Mouse (Mus musculus) limb, embryonic 12.5 days (tissue): ENCODE results near the gene Il18rap. TPM values are rescaled to one million over a fixed set of nuclear protein-coding genes. Genes with fewer than 3 reads are reported as not detected.
"Not testable (repeated sequence)": the region's sequence is repeated elsewhere in the genome, so short reads cannot be mapped to it uniquely, and the experiment has no call there.

Experiments
- ATAC-seq: fragments of 200-750 bp; cut with Nextera tagmentation; 2 replicates; pipeline ENCODE4 v1.8.0; 2017; ENCODE audit warnings: low read depth, moderate TSS enrichment; ENCODE audit not compliant: insufficient number of reproducible peaks, insufficient read depth, low FRiP score, low TSS enrichment
- H3K27ac ChIP-seq: fragments of 300-500 bp; sonication (generic); 2 replicates; pipeline ENCODE4 v1.5.1; 2016; ENCODE audit warnings: mild to moderate bottlenecking, moderate library complexity
- H3K27me3 ChIP-seq: fragments of 300-500 bp; sonication (generic); 2 replicates; pipeline ENCODE4 v1.6.1; 2016; ENCODE audit warnings: mild to moderate bottlenecking, moderate library complexity
- H3K36me3 ChIP-seq: fragments of 300-500 bp; sonication (generic); 2 replicates; pipeline ENCODE4 v1.6.1; 2016; ENCODE audit warnings: mild to moderate bottlenecking, moderate library complexity
- H3K4me1 ChIP-seq: fragments of 300-500 bp; sonication (generic); replicated peaks from 2 replicates; pipeline ENCODE4 v1.6.1; 2016
- H3K4me2 ChIP-seq: fragments of 300-500 bp; sonication (generic); 2 replicates; pipeline ENCODE4 v1.6.1; 2016; ENCODE audit warnings: mild to moderate bottlenecking, moderate library complexity
- H3K4me3 ChIP-seq: fragments of 300-500 bp; sonication (generic); replicated peaks from 2 replicates; pipeline ENCODE4 v1.5.1; 2016; ENCODE audit warnings: mild to moderate bottlenecking
- H3K9ac ChIP-seq: fragments of 300-500 bp; sonication (generic); replicated peaks from 2 replicates; pipeline ENCODE4 v1.6.1; 2016; ENCODE audit warnings: mild to moderate bottlenecking, moderate library complexity
- H3K9me3 ChIP-seq: fragments of 300-500 bp; sonication (generic); 2 replicates; pipeline ENCODE4 v1.6.1; 2016; ENCODE audit warnings: mild to moderate bottlenecking, moderate library complexity
- WGBS: fragments of 180-500 bp; shearing (Covaris S2); methylation state at CpG from one replicate; pipeline ENCODE4 v1.1.7; 2016; 5-methylcytosine and 5-hydroxymethylcytosine counted together
- polyA plus RNA-seq: library from polyadenylated mRNA; unstranded; fragments of >200 nt; fragmentation: Nextera tagmentation; extraction: Ambion mirVana; gene quantifications from 2 replicates; pipeline ENCODE4 v1.2.1, GENCODE M21; 2016

The Il18rap gene
- polyA plus RNA-seq, 1 experiment from 2014 or later: 0.16 TPM

DNA sequence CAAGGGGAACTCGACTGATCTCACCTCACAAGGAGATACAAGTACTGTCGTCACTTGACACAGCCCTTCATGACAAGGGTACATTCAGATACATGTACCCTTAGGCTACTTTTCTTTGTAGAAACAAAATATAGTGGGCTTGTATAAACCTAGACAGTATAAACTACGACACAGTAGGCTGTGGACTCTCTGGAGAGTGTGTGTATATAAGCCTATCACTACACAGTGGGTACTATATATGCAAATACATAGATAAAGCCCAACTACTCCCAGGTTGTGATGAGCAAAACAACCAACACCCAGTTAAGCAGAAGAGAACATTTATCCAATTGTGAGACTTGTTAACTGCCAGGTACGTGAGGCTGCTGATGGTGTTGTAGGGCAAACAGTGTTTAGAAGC lies 31.5 kb downstream of the Il18rap start:
- no peak overlapping the region for H3K9ac ChIP-seq
- H3K27ac ChIP-seq: no peak overlapping the region
- ATAC-seq: no peak
- H3K4me3 ChIP-seq: no peak overlapping the region
- 84% methylated on average over 4 of the region's 4 CpGs for WGBS
- no peaks in the 10 kb centered on the region for H3K36me3 ChIP-seq
- H3K27me3 ChIP-seq: no peaks in the 10 kb centered on the region
- H3K4me2 ChIP-seq: no peak overlapping the region
- H3K4me1 ChIP-seq: no peaks in the 10 kb centered on the region
- H3K9me3 ChIP-seq: no peaks in the 10 kb centered on the region

DNA sequence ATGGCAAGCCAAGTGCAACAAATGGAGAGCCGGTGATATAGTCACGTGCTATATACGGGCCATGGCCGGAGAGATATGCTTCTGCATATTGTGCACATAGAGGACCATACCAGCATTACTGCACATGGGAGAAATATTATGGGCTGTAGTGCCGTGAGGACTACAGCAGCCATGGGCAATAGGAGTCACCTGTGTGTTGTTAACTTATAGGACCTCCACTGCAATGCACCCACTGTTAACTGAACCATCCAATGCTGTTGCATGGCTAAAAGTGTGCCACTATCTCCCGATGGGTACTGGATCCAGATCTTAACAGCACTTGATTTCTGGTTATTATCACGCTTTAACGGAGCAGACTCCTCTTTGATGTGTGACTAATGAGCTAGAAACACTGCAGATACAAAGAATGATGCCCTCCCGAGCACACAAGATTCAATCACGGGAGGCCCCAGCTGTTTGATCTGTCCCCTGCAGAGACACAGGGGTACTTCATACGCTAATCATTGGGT lies 32.0 kb downstream of the Il18rap start:
- WGBS: 75% methylated on average over 11 of the region's 11 CpGs
- ATAC-seq: no peak

GRCm38 (mm10) chr1:40547762-40548161 lies 32.6 kb downstream of the Il18rap start:
- no peak overlapping the region for H3K4me2 ChIP-seq
- no peaks in the 10 kb centered on the region for H3K27me3 ChIP-seq
- H3K27ac ChIP-seq: no peak overlapping the region
- ATAC-seq: no peak
- H3K9ac ChIP-seq: no peak overlapping the region
- no peaks in the 10 kb centered on the region for H3K4me1 ChIP-seq
- H3K9me3 ChIP-seq: no peaks in the 10 kb centered on the region
- H3K4me3 ChIP-seq: no peak overlapping the region
- H3K36me3 ChIP-seq: no peaks in the 10 kb centered on the region
- 74% methylated on average over 10 of the region's 10 CpGs for WGBS

More for the DNA sequence above, 32.0 kb downstream of the Il18rap start:
- Histone ChIP-seq H3K36me3 (no peaks in the 10 kb centered on the region), H3K4me2 (no peak overlapping the region), H3K9me3 (no peaks in the 10 kb centered on the region), H3K4me3 (no peak overlapping the region), H3K9ac (no peak overlapping the region), H3K27ac (no peak overlapping the region), H3K27me3 (no peaks in the 10 kb centered on the region), H3K4me1 (no peaks in the 10 kb centered on the region)

DNA sequence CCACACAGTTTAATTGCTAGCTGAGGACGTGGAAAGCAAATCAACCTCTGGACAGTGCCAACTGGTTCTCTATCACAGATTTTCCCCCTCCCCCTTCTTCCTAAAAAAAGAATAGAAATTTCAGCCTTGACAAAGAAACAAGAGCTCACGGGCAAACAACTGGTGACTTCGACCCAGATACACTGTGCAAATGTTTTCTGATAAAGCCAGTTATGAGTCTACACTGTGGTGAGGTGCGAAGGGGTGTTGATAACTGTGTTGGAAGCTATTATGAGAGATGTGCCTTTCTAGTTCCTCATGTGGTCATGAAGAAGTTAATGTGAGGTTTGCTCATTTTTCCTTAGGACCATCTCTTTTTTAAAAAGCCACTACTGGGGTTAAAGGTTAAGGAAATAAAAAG lies 54.2 kb downstream of the Il18rap start:
- Histone ChIP-seq H3K4me3 (no peak overlapping the region), H3K4me2 (no peak overlapping the region), H3K27ac (no peak overlapping the region), H3K4me1 (no peaks in the 10 kb centered on the region), H3K9ac (no peak overlapping the region), H3K9me3 (no peaks in the 10 kb centered on the region), H3K36me3 (no peaks in the 10 kb centered on the region), H3K27me3 (no peaks in the 10 kb centered on the region)
- WGBS: 84% methylated on average over 4 of the region's 4 CpGs
- no peak for ATAC-seq

- H3K9me3 ChIP-seq: no peaks in the 10 kb centered on the region
- no peak for ATAC-seq
- 17% methylated on average over 7 of the region's 7 CpGs for WGBS
- peaks cover 5% of the 10 kb centered on the region; the same call in 1 of the 2 replicates for H3K27me3 ChIP-seq
- H3K9ac ChIP-seq: no peak within 1 kb of the TSS
- H3K4me1 ChIP-seq: no peaks in the 10 kb centered on the region
- H3K27ac ChIP-seq: no peak within 1 kb of the TSS
- H3K4me3 ChIP-seq: no peak within 1 kb of the TSS
- H3K4me2 ChIP-seq: peak within 1 kb of the TSS; percentile 19; the same call in 1 of the 2 replicates
- no peaks in the 10 kb centered on the region for H3K36me3 ChIP-seq
Measured at GRCm38 (mm10) chr1:40579784-40580183, 64.6 kb downstream of the Il18rap start, which contains the start of gene Slc9a4. Gene Slc9a4 (plus strand): TSS chr1:40580081.

DNA sequence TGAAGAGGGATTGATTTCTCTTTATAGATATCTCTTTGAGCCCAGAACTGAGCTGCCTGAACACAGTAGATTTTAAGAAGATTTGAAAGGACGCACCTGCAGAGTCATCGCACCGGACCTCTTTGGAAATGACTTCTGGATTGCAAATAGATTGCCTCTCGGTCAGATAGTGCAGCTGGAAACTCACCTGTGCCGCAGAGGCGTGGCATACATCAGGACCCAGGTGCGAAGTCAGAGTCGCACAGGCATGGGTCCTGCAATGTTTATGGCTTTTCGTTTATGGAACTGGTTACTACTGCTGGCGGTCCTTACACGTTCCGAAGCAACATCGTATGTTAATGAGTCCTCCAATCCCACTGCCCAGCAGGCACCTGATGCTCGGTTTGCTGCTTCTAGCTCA lies 65.1 kb downstream of the Il18rap start:
- Histone ChIP-seq H3K9me3 (no peaks in the 10 kb centered on the region), H3K4me2 (peak overlapping the region; percentile 19; the same call in 1 of the 2 replicates), H3K4me1 (no peaks in the 10 kb centered on the region), H3K27ac (no peak overlapping the region), H3K4me3 (no peak overlapping the region), H3K36me3 (no peaks in the 10 kb centered on the region), H3K27me3 (peaks cover 5% of the 10 kb centered on the region; the same call in 1 of the 2 replicates), H3K9ac (no peak overlapping the region)
- no peak for ATAC-seq
- 61% methylated on average over 14 of the region's 14 CpGs for WGBS

- Histone ChIP-seq H3K4me2 (no peak overlapping the region), H3K36me3 (no peaks in the 10 kb centered on the region), H3K27ac (no peak overlapping the region), H3K27me3 (no peaks in the 10 kb centered on the region), H3K4me3 (no peak overlapping the region), H3K4me1 (no peaks in the 10 kb centered on the region), H3K9ac (no peak overlapping the region), H3K9me3 (no peaks in the 10 kb centered on the region)
- 69% methylated on average over 5 of the region's 5 CpGs for WGBS
- no peak for ATAC-seq
Measured at GRCm38 (mm10) chr1:40586776-40587175, 71.6 kb downstream of the Il18rap start.

- H3K36me3 ChIP-seq: no peaks in the 10 kb centered on the region
- no peak for ATAC-seq
- H3K4me2 ChIP-seq: no peak overlapping the region
- H3K27me3 ChIP-seq: no peaks in the 10 kb centered on the region
- H3K9me3 ChIP-seq: no peaks in the 10 kb centered on the region
- no peak overlapping the region for H3K27ac ChIP-seq
- H3K4me3 ChIP-seq: no peak overlapping the region
- 93% methylated on average over 4 of the region's 4 CpGs for WGBS
- no peaks in the 10 kb centered on the region for H3K4me1 ChIP-seq
- H3K9ac ChIP-seq: no peak overlapping the region
Measured at GRCm38 (mm10) chr1:40590931-40591330, 75.8 kb downstream of the Il18rap start.

DNA sequence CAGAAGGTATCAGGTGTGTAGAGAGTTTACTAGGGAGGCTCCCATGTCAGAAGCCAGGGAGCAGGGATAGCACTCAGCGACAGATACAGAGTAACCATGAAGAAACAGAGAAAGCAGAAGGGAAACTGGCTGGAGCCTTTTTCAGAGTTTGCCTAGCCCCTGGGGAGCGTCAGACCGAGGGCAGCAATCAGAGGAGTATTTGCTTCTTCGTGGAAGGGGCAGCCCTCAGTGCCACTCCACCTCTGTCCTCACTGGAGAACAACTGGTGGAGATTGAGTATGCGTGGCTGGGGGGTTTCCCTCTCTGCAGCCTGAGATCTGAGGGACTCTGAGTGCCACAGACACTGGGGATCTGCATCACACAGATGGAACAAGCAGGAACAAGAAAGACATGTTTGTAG lies 82.7 kb downstream of the Il18rap start:
- H3K4me1 ChIP-seq: no peaks in the 10 kb centered on the region
- H3K4me3 ChIP-seq: no peak overlapping the region
- H3K27ac ChIP-seq: no peak overlapping the region
- H3K9me3 ChIP-seq: no peaks in the 10 kb centered on the region
- H3K36me3 ChIP-seq: no peaks in the 10 kb centered on the region
- no peak overlapping the region for H3K4me2 ChIP-seq
- 73% methylated on average over 5 of the region's 5 CpGs for WGBS
- no peak for ATAC-seq
- H3K9ac ChIP-seq: no peak overlapping the region
- H3K27me3 ChIP-seq: no peaks in the 10 kb centered on the region

DNA sequence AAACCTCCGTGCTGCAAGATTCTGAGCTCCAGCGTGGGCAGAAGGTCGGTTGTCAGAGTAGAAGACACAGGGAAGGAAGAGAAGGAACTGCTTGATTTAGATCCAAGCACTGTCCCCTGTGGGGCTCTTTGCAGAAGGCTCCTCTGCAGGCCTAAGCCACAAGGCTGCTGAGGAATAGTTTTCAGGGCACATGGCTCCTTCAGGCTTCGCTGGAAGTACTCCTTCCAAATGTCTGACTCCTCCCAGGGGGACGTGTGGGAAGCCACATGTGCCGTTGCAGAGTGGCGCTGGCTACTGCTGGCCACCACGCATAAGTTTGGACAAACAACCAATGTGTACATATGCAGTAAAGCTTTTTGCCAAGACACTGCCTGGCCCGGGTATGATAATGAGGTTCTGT lies 84.5 kb downstream of the Il18rap start:
- not testable (repeated sequence) for H3K9ac ChIP-seq, H3K27me3 ChIP-seq, H3K27ac ChIP-seq, H3K36me3 ChIP-seq, H3K4me2 ChIP-seq, H3K9me3 ChIP-seq, ATAC-seq, H3K4me3 ChIP-seq, H3K4me1 ChIP-seq
- WGBS: 89% methylated on average over 9 of the region's 9 CpGs

DNA sequence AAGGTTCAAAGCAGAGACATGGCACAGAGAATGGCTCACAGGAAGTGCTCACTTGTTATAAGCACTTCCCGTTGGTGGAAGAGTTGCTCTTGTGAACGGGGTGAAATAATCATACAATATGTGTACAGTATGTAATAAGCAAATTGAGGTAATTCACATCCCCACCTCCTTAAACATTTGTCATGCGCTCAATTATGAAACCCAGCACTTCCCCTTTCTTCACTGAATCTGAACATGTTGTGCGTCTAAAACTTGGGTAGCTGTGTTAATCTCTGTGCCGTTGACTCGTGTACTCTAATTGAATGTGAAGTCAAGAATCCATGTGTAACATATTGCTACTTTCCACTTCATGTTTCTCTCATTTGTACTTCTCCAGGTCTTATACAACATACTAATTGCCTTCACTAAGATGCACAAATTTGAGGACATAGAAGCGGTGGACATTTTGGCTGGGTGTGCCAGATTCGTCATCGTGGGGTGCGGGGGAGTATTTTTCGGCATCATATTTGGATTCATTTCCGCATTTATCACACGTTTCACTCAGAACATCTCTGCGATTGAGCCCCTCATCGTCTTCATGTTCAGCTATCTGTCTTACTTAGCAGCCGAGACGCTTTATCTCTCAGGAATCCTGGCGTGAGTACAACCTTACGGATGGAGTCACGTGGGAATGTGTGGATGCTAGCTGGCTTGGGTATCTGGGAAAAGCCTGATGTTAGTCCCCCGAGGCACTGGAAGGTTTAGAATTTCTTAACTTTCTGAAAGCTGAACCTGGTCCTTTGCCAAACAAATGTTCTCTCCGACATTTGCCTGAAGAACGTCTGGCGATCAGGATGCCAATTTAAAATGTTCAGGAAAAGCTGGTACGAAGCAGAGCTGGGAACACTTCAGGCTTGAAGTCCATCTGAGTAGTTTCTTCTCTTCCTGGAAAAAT lies 85.5 kb downstream of the Il18rap start:
- WGBS: 85% methylated on average over 25 of the region's 25 CpGs

More for the DNA sequence above, 85.5 kb downstream of the Il18rap start:
- H3K4me2 ChIP-seq: no peak overlapping the region
- no peak overlapping the region for H3K4me3 ChIP-seq
- ATAC-seq: no peak
- H3K36me3 ChIP-seq: no peaks in the 10 kb centered on the region
- H3K9ac ChIP-seq: no peak overlapping the region
- no peaks in the 10 kb centered on the region for H3K4me1 ChIP-seq
- H3K27me3 ChIP-seq: no peaks in the 10 kb centered on the region
- H3K9me3 ChIP-seq: no peaks in the 10 kb centered on the region
- H3K27ac ChIP-seq: no peak overlapping the region
